Mouse (Mus musculus): Measurements from ENCODE around the gene Mcemp1. TPM values are rescaled to one million over a fixed set of nuclear protein-coding genes. Genes with fewer than 3 reads are reported as not detected.
A peak's percentile ranks its signal among the peaks of the same experiment; 100 is the strongest.

The Mcemp1 gene
- polyA plus RNA-seq, 1 experiment from 2014 or later, result 0.62 TPM

DNA sequence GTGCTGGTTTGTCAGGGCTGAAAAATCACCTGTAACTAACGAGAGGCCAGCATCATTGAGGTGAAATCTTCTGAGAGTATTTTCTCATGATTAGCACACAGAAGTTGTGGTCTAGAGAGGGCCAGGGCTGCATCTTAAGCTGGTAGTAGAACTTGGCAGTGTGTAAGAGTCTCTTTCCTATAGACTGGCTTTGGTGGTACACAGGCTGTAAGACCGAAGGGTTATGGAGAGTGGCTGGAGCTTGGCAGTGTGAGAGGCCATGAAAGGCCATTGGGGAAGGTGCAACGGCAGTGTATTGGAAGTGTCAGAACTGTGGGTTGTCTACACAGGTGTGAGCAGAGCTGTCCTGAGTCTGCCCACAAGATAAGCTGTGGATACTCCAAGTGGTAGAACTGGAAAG is 44.8 kb downstream of the Mcemp1 start:
- Histone ChIP-seq H3K27ac (ENCODE audit: low read length) (no peak overlapping the region), H3K27me3 (replicated peaks; ENCODE audit: control insufficient read depth, insufficient read depth, low read length) (no peaks in the 10 kb centered on the region), H3K9me3 (ENCODE audit: control insufficient read depth, low read length) (no peaks in the 10 kb centered on the region), H3K9ac (ENCODE audit: low read depth, low read length) (no peak overlapping the region), H3K4me3 (ENCODE audit: low read length) (no peak overlapping the region), H3K4me2 (ENCODE audit: low read depth, low read length) (no peak overlapping the region), H3K4me1 (ENCODE audit: control insufficient read depth, insufficient read depth, low read length) (no peaks in the 10 kb centered on the region), H3K36me3 (ENCODE audit: control insufficient read depth, insufficient read depth, low read length) (no peaks in the 10 kb centered on the region)
- 86% methylated on average over 3 of the region's 3 CpGs for WGBS
- no peak for ATAC-seq

DNA sequence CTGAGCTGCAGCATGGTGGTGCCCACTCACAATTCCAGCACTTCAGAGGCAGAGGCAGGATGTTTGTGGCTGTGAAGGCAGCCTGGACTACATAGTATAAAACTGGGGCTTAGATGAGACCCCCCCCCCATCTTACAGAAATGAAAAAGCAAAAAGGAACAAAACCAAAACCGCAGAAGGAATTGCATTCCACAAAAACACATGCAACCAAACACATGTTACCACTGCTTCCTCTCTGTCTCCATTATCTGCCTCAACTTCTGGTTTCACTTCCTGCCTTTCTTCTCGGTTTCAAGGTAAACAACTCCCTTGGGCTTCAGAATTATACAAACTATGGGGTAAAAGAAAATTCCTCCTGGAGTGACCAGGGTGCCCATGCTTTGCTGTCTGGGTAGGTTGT is 46.1 kb downstream of the Mcemp1 start:
- no peak for ATAC-seq
- no peaks in the 10 kb centered on the region for H3K4me1 ChIP-seq (ENCODE audit: control insufficient read depth, insufficient read depth, low read length)
- no peak overlapping the region for H3K4me3 ChIP-seq (ENCODE audit: low read length)
- no peak overlapping the region for H3K9ac ChIP-seq (ENCODE audit: low read depth, low read length)
- 51% methylated on average over 2 of the region's 2 CpGs for WGBS
- no peaks in the 10 kb centered on the region for H3K9me3 ChIP-seq (ENCODE audit: control insufficient read depth, low read length)
- no peak overlapping the region for H3K27ac ChIP-seq (ENCODE audit: low read length)
- no peaks in the 10 kb centered on the region for H3K27me3 ChIP-seq (replicated peaks; ENCODE audit: control insufficient read depth, insufficient read depth, low read length)
- no peaks in the 10 kb centered on the region for H3K36me3 ChIP-seq (ENCODE audit: control insufficient read depth, insufficient read depth, low read length)
- no peak overlapping the region for H3K4me2 ChIP-seq (ENCODE audit: low read depth, low read length)

DNA sequence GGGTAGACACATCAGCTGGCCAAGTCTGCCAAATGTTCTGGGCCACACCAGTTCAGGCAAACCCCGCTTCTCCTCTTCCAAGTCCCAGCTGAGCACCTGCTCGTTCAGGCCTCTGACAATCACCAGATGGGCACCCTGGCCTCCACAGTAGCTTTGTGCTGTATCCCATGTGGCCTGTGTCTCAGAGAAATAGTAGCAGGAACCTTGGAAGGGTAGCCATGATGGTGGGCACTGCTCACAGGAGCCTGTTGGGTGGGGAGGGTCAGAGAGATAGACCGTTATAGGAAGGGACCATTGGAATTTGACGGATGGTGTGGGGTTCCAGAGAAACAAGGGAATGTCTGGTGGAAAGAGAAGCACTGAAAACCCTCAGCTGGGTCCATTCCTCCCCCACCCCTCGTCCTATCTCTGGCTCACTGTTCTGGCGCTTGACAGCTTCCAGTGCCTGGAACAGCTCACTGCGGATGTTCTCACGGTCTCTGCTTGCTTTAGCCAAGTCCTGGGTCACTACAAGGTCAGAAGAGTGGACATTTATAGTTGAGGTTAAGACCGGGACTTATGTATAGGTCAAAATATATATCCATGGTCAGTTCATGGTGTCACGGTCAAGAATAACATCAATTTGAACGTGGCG is 51.9 kb downstream of the Mcemp1 start:
- Histone ChIP-seq H3K4me2 (ENCODE audit: low read depth, low read length) (no peak overlapping the region), H3K27me3 (replicated peaks; ENCODE audit: control insufficient read depth, insufficient read depth, low read length) (no peaks in the 10 kb centered on the region), H3K36me3 (ENCODE audit: control insufficient read depth, insufficient read depth, low read length) (no peaks in the 10 kb centered on the region), H3K9ac (ENCODE audit: low read depth, low read length) (no peak overlapping the region), H3K9me3 (ENCODE audit: control insufficient read depth, low read length) (no peaks in the 10 kb centered on the region), H3K27ac (ENCODE audit: low read length) (no peak overlapping the region), H3K4me3 (ENCODE audit: low read length) (no peak overlapping the region), H3K4me1 (ENCODE audit: control insufficient read depth, insufficient read depth, low read length) (no peaks in the 10 kb centered on the region)
- ATAC-seq, result no peak
- WGBS, result 65% methylated on average over 12 of the region's 12 CpGs

DNA sequence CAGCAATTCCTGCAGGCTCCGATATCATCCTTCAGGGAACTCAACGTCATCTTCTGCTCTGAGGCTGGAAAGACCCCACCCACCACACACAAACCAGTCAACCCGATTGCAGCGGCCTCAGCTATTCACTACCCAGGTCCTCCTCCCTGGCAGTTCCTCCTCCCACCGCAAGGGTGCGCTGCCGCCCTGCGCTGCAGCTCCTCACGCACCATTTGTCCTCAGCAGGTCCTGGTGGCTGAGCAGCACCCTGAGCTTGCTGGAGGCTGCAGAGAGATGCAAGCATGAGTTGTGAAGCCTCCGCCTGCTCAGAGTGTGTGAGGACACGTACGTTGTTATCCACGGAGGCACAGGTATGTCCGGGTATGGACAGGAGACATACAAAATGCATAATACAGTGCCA is 53.0 kb downstream of the Mcemp1 start:
- Histone ChIP-seq H3K4me3 (ENCODE audit: low read length) (no peak overlapping the region), H3K9me3 (ENCODE audit: control insufficient read depth, low read length) (no peaks in the 10 kb centered on the region), H3K36me3 (ENCODE audit: control insufficient read depth, insufficient read depth, low read length) (no peaks in the 10 kb centered on the region), H3K4me1 (ENCODE audit: control insufficient read depth, insufficient read depth, low read length) (no peaks in the 10 kb centered on the region), H3K9ac (ENCODE audit: low read depth, low read length) (no peak overlapping the region), H3K4me2 (ENCODE audit: low read depth, low read length) (no peak overlapping the region), H3K27me3 (replicated peaks; ENCODE audit: control insufficient read depth, insufficient read depth, low read length) (no peaks in the 10 kb centered on the region), H3K27ac (ENCODE audit: low read length) (no peak overlapping the region)
- 16% methylated on average over 14 of the region's 14 CpGs for WGBS
- peak; percentile 69; the same call in 1 of the 2 replicates for ATAC-seq

Other genes starting within 250 kb of the Mcemp1 start
- gene Pex11g, start 198.1 kb upstream of the Mcemp1 start, polyA plus RNA-seq (2015; fragmentation: Nextera tagmentation; extraction: Ambion mirVana), result 17.4 and 17.9 TPM in 2 replicates
- gene Tex45, start 194.9 kb upstream of the Mcemp1 start, polyA plus RNA-seq (2015; fragmentation: Nextera tagmentation; extraction: Ambion mirVana), result not detected in 2 replicates
- 30.3 and 31.4 TPM in 2 replicates for gene Zfp358, start 172.6 kb upstream of the Mcemp1 start, polyA plus RNA-seq (2015; fragmentation: Nextera tagmentation; extraction: Ambion mirVana)
- 73.6 and 94.9 TPM in 2 replicates for gene Mcoln1, start 165.3 kb upstream of the Mcemp1 start, polyA plus RNA-seq (2015; fragmentation: Nextera tagmentation; extraction: Ambion mirVana)
- gene Pnpla6, start 150.4 kb upstream of the Mcemp1 start, polyA plus RNA-seq (2015; fragmentation: Nextera tagmentation; extraction: Ambion mirVana), result 39.9 and 43.3 TPM in 2 replicates
- 5.7 and 6.1 TPM in 2 replicates for gene C330021F23Rik, start 97.8 kb upstream of the Mcemp1 start, polyA plus RNA-seq (2015; fragmentation: Nextera tagmentation; extraction: Ambion mirVana)
- 23.4 and 26.1 TPM in 2 replicates for gene Camsap3, start 78.5 kb upstream of the Mcemp1 start, polyA plus RNA-seq (2015; fragmentation: Nextera tagmentation; extraction: Ambion mirVana)
- gene Xab2, start 44.4 kb upstream of the Mcemp1 start, polyA plus RNA-seq (2015; fragmentation: Nextera tagmentation; extraction: Ambion mirVana), result 45.9 and 48.1 TPM in 2 replicates
- 86.6 and 86.9 TPM in 2 replicates for gene Pet100, start 44.2 kb upstream of the Mcemp1 start, polyA plus RNA-seq (2015; fragmentation: Nextera tagmentation; extraction: Ambion mirVana)
- 0.29 TPM in 1 of 2 replicates, not detected in the other for gene Pcp2, start 40.2 kb upstream of the Mcemp1 start, polyA plus RNA-seq (2015; fragmentation: Nextera tagmentation; extraction: Ambion mirVana)
- gene Stxbp2, start 34.8 kb upstream of the Mcemp1 start, polyA plus RNA-seq (2015; fragmentation: Nextera tagmentation; extraction: Ambion mirVana), result 161 and 169 TPM in 2 replicates
- gene Retn, start 10.0 kb upstream of the Mcemp1 start, polyA plus RNA-seq (2015; fragmentation: Nextera tagmentation; extraction: Ambion mirVana), result not detected in 2 replicates
- gene Fcor, start 6.6 kb downstream of the Mcemp1 start, polyA plus RNA-seq (2015; fragmentation: Nextera tagmentation; extraction: Ambion mirVana), result 7.3 and 8.3 TPM in 2 replicates
- 35.0 and 38.8 TPM in 2 replicates for gene Trappc5, start 10.5 kb downstream of the Mcemp1 start, polyA plus RNA-seq (2015; fragmentation: Nextera tagmentation; extraction: Ambion mirVana)
- gene Fcer2a, start 28.4 kb downstream of the Mcemp1 start, polyA plus RNA-seq (2015; fragmentation: Nextera tagmentation; extraction: Ambion mirVana), result 0.06 TPM in 1 of 2 replicates, not detected in the other
- 0.37 TPM in 1 of 2 replicates, not detected in the other for gene Clec4g, start 54.9 kb downstream of the Mcemp1 start, polyA plus RNA-seq (2015; fragmentation: Nextera tagmentation; extraction: Ambion mirVana)
- 0.12 and 0.20 TPM in 2 replicates for gene Cd209a, start 83.2 kb downstream of the Mcemp1 start, polyA plus RNA-seq (2015; fragmentation: Nextera tagmentation; extraction: Ambion mirVana)
- gene Cd209e, start 188.6 kb downstream of the Mcemp1 start, polyA plus RNA-seq (2015; fragmentation: Nextera tagmentation; extraction: Ambion mirVana), result not detected in 2 replicates
- not detected in 2 replicates for gene Cd209d, start 212.8 kb downstream of the Mcemp1 start, polyA plus RNA-seq (2015; fragmentation: Nextera tagmentation; extraction: Ambion mirVana)